Mouse (Mus musculus): ENCODE measurements around the gene Hist1h2br.
"Not testable (repeated sequence)": the region's sequence is repeated elsewhere in the genome, so short reads cannot be mapped to it uniquely, and the experiment has no call there.

Hist1h2br gene

GRCm38 (mm10) chr13:21847883-21848282 is 14.3 kb downstream of the Hist1h2br start:
- peak; percentile 59 for DNase-seq

- DNase-seq, result not testable (repeated sequence)
Measured at GRCm38 (mm10) chr13:21850696-21851095, 17.2 kb downstream of the Hist1h2br start.

- no peak for DNase-seq
Measured at GRCm38 (mm10) chr13:21852215-21852945, 18.8 kb downstream of the Hist1h2br start.

- DNase-seq, result peak; percentile 89
Measured at GRCm38 (mm10) chr13:21855146-21855545, 21.6 kb downstream of the Hist1h2br start.

- DNase-seq, result peak; percentile 62
Measured at GRCm38 (mm10) chr13:21855698-21856162, 22.2 kb downstream of the Hist1h2br start.

GRCm38 (mm10) chr13:21861608-21862007 is 28.1 kb downstream of the Hist1h2br start:
- no peak for DNase-seq

- not testable (repeated sequence) for DNase-seq
Measured at GRCm38 (mm10) chr13:21865503-21865902, 32.0 kb downstream of the Hist1h2br start.

- DNase-seq, result no peak
Measured at GRCm38 (mm10) chr13:21880735-21881134, 47.2 kb downstream of the Hist1h2br start.

- DNase-seq, result peak; percentile 81
Measured at GRCm38 (mm10) chr13:21881878-21882669, 48.5 kb downstream of the Hist1h2br start.

- DNase-seq, result peak; percentile 78
Measured at GRCm38 (mm10) chr13:21882760-21883405, 49.3 kb downstream of the Hist1h2br start.

- DNase-seq, result no peak
Measured at GRCm38 (mm10) chr13:21883407-21883806, 49.9 kb downstream of the Hist1h2br start.

GRCm38 (mm10) chr13:21884586-21884985 is 51.0 kb downstream of the Hist1h2br start:
- DNase-seq, result no peak
